Mouse (Mus musculus) cerebellum, adult 2 months (tissue): ENCODE data around the gene Phf21a.

Experiments used
- CTCF ChIP-seq: fragments of 200-500 bp; IDR thresholded peaks from 2 replicates; pipeline ENCODE4 v1.5.1; 2011; ENCODE audit warnings: low read depth, mild to moderate bottlenecking, control low read depth, low read length, moderate library complexity, borderline replicate concordance; ENCODE audit not compliant: insufficient read depth
- POLR2A ChIP-seq: fragments of 200-500 bp; IDR thresholded peaks from 2 replicates; pipeline ENCODE4 v1.6.1; 2011; ENCODE audit warnings: low read length, control low read depth, borderline replicate concordance; ENCODE audit not compliant: insufficient read depth

DNA sequence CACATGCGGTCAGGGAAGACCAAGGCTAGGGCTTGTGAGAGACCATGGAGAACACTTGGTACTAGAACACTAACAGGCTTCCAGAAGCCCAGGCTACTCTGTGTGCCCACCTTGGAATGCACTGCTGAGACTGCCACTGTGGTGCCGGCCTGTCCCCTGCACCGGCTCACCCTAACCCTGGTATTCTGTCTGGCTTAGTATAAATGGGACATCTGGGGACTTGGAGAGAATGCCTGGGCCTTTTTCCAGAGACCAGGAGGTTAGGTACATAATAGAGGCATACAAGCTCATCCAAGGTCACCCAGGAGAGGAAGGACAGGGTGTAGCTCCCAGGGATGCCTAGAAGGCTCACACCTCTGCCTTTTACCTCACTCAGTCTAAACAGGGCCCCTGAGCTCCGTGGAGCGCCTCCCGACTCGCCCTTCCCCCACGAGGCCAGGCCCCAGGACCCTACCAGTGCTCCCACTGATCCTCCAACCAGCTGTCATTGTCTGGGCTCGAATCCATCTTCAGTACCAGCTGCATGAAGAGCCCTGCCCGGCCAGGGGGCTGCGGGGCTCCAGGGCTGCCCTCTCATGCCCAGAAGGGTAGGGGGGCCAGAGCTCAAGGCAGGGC, 298.9 kb downstream of the Phf21a start:
- TF ChIP-seq CTCF (no peak), POLR2A (no peak)
